Mouse (Mus musculus) midbrain, embryonic 15.5 days (tissue): ENCODE results near the gene Nosip. TPM values are rescaled to one million over a fixed set of nuclear protein-coding genes. Genes with fewer than 3 reads are reported as not detected.

Experiments
- ATAC-seq: fragments of 200-750 bp; cut with Nextera tagmentation; replicated peaks from 2 replicates; pipeline ENCODE4 v1.8.0; 2017; ENCODE audit warnings: moderate TSS enrichment
- H3K27ac ChIP-seq: fragments of 300-500 bp; sonication (generic); 2 replicates; pipeline ENCODE4 v1.5.1; 2015; ENCODE audit warnings: mild to moderate bottlenecking, inconsistent platforms
- H3K27me3 ChIP-seq: fragments of 300-500 bp; sonication (generic); replicated peaks from 2 replicates; pipeline ENCODE4 v1.6.1; 2015; ENCODE audit warnings: inconsistent platforms
- H3K36me3 ChIP-seq: fragments of 300-500 bp; sonication (generic); replicated peaks from 2 replicates; pipeline ENCODE4 v1.6.1; 2015; ENCODE audit warnings: inconsistent platforms
- H3K4me1 ChIP-seq: fragments of 300-500 bp; sonication (generic); 2 replicates; pipeline ENCODE4 v1.6.1; 2015; ENCODE audit warnings: inconsistent platforms
- H3K4me2 ChIP-seq: fragments of 300-500 bp; sonication (generic); 2 replicates; pipeline ENCODE4 v1.6.1; 2015; ENCODE audit warnings: inconsistent platforms, mild to moderate bottlenecking, moderate library complexity
- H3K4me3 ChIP-seq: fragments of 300-500 bp; sonication (generic); 2 replicates; pipeline ENCODE4 v1.5.1; 2015; ENCODE audit warnings: mild to moderate bottlenecking, inconsistent platforms
- H3K9ac ChIP-seq: fragments of 300-500 bp; sonication (generic); 2 replicates; pipeline ENCODE4 v1.6.1; 2015; ENCODE audit warnings: mild to moderate bottlenecking, inconsistent platforms
- H3K9me3 ChIP-seq: fragments of 300-500 bp; sonication (generic); 2 replicates; pipeline ENCODE4 v1.6.1; 2016; ENCODE audit warnings: inconsistent platforms
- WGBS: fragments of 180-500 bp; shearing (Covaris S2); methylation state at CpG from one replicate; pipeline ENCODE4 v1.1.7; 2015; ENCODE audit warnings: mixed read lengths; 5-methylcytosine and 5-hydroxymethylcytosine counted together
- polyA plus RNA-seq: library from polyadenylated mRNA; unstranded; fragments of >200 nt; fragmentation: Nextera tagmentation; extraction: Ambion mirVana; gene quantifications from 2 replicates; pipeline ENCODE4 v1.2.1, GENCODE M21; 2015

Nosip gene
- polyA plus RNA-seq, 1 experiment from 2014 or later: 67.2 TPM

DNA sequence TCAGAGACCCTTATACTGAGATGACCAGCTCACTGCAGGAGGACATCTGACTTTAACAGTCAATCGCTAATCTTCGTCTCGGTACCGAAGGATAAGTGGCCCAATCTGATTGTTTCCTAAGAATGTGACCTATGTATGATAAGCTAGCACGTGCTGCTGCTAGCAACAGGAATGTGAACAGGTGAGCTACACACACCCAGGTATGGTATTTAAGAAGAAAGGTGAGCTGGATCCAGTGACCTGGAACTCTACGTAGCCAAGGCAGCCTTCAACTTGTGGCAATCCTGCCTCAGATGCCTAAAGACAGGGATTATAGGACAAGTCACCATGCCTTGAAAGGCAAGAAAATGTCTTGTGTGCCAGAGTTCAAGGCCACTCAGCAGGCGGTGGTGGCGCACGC, 23.8 kb upstream of the Nosip start:
- Histone ChIP-seq H3K9ac (no peak overlapping the region), H3K27me3 (no peaks in the 10 kb centered on the region), H3K9me3 (no peaks in the 10 kb centered on the region), H3K4me2 (no peak overlapping the region), H3K4me1 (no peaks in the 10 kb centered on the region), H3K27ac (no peak overlapping the region), H3K4me3 (no peak overlapping the region), H3K36me3 (peaks cover 86% of the 10 kb centered on the region)
- no peak for ATAC-seq
- WGBS: 97% methylated on average over 9 of the region's 9 CpGs

DNA sequence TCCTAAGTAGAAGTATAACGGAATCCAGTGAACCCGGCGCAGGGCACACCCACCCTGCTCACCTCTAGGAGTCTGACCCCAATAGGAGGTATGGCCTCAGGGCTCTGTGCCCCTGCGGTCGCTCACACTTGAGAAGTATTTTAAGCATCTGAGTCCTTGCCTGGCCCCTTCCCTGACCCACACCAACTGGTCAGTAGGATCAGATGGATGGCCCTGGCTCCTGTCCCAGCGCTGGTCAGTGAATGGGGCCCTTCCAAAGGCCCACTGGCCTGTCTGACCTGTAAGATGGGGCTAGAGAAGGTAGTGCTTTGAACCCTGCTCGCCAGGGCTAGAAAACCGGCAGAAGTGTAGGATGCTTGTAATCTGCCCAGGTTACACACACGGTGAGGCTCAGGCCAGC, 21.4 kb upstream of the Nosip start:
- Histone ChIP-seq H3K27ac (no peak overlapping the region), H3K27me3 (no peaks in the 10 kb centered on the region), H3K9me3 (no peaks in the 10 kb centered on the region), H3K4me1 (no peaks in the 10 kb centered on the region), H3K36me3 (peaks cover 80% of the 10 kb centered on the region), H3K4me2 (no peak overlapping the region), H3K4me3 (no peak overlapping the region), H3K9ac (no peak overlapping the region)
- WGBS: 94% methylated on average over 9 of the region's 9 CpGs
- ATAC-seq: no peak; the same call in 1 of the 2 replicates

DNA sequence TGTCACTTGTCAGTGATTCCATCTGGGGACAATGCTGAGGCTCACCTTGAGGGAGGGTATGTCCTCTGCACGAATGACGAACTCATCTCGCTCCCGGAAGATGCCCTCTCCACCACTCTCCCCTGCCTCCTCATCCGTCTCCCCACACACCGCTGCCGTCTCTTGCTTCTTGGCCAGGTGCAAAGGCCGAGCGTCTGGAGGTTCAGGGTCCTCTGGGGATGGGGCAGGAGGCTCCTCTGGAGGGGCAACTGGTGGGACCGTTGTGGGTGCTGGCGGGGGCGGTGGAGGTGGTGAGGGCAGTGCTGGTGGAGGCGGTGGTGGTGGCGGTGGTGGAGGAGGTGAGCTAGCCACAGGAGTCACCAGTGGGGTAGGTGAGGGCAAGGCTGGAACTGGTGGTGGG, 18.9 kb upstream of the Nosip start:
- Histone ChIP-seq H3K4me3 (no peak overlapping the region), H3K27ac (no peak overlapping the region), H3K4me1 (no peaks in the 10 kb centered on the region), H3K27me3 (no peaks in the 10 kb centered on the region), H3K9ac (no peak overlapping the region), H3K4me2 (no peak overlapping the region), H3K36me3 (peaks cover 78% of the 10 kb centered on the region), H3K9me3 (no peaks in the 10 kb centered on the region)
- 96% methylated on average over 14 of the region's 14 CpGs for WGBS
- ATAC-seq: no peak

DNA sequence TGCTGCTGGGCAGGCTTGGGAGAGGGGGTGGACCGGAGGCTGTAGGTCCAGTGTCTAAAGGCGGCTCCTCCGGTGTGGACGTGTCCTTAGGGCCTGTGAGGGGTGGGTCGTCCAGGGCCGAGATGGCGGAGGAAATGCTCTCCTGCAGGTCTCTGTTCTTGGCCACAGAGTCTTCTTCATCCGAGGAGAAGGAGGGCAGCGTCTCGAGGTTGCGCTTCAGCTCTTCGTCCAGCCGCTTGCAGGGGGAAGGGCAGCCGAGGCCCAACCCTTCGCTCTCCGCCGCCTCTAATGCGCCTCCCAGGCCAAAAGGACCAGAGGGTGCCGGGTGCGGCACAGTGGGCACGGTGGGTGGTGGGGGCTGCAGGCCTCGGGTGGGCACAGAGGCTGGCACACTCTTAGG, 16.5 kb upstream of the Nosip start:
- Histone ChIP-seq H3K27ac (no peak overlapping the region), H3K9ac (no peak overlapping the region), H3K4me3 (no peak overlapping the region), H3K27me3 (no peaks in the 10 kb centered on the region), H3K36me3 (peaks cover 76% of the 10 kb centered on the region), H3K9me3 (no peaks in the 10 kb centered on the region), H3K4me1 (peaks cover 13% of the 10 kb centered on the region; the same call in 1 of the 2 replicates), H3K4me2 (no peak overlapping the region)
- no peak for ATAC-seq
- WGBS: 93% methylated on average over 22 of the region's 22 CpGs

DNA sequence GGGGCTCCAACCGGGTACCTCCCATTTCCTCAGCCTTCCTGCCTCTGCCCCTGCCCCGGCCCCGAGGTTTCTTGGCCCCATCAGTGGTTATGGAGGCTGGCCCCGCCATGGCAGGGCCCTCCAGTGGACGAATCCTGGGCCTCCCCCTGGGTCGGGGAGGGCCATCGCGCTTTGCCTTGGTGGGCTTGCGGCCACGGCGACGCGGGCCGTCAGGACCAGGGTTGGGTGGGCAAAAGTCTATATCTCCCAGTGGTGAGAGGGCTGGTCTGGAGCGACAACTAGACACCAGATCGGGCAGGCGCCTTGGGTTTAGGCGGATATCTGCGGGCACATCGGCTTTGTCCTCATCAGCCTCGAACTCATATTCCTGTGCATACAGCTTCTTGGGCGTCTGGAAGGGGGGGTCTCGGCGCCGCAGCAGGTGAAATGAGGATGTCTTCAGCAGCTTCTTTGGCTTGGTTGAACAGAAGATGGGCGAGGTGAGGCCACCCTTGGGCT, 15.3 kb upstream of the Nosip start:
- no peaks in the 10 kb centered on the region for H3K9me3 ChIP-seq
- H3K9ac ChIP-seq: no peak overlapping the region
- peaks cover 25% of the 10 kb centered on the region for H3K4me1 ChIP-seq
- no peaks in the 10 kb centered on the region for H3K27me3 ChIP-seq
- H3K36me3 ChIP-seq: peaks cover 66% of the 10 kb centered on the region
- no peak for ATAC-seq
- no peak overlapping the region for H3K4me2 ChIP-seq
- no peak overlapping the region for H3K4me3 ChIP-seq
- no peak overlapping the region for H3K27ac ChIP-seq
- 95% methylated on average over 26 of the region's 26 CpGs for WGBS

DNA sequence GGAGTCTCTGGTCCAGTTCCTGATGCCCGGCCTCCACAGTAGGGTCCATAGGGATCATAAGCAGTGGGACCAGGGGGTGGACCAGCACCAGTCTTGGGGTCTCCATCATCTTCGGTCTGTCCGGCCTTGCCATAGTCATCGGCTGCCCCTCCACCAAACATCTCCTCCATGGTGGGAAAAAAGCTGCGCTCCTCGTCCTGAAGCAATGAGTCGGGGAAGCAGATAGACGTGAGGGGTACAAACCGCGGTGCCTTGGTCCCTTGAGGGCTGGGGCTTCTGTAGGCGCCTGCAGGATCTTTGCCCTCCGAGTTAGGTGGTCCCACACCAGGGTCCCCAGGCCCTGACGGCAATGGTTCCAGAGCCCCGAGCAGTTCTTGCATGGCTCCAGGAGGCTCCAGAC, 14.7 kb upstream of the Nosip start:
- H3K4me2 ChIP-seq: no peak overlapping the region
- H3K4me1 ChIP-seq: peaks cover 26% of the 10 kb centered on the region
- H3K27ac ChIP-seq: no peak overlapping the region
- H3K4me3 ChIP-seq: no peak overlapping the region
- peaks cover 61% of the 10 kb centered on the region for H3K36me3 ChIP-seq
- no peaks in the 10 kb centered on the region for H3K9me3 ChIP-seq
- WGBS: 95% methylated on average over 14 of the region's 14 CpGs
- H3K9ac ChIP-seq: no peak overlapping the region
- H3K27me3 ChIP-seq: no peaks in the 10 kb centered on the region
- no peak for ATAC-seq

DNA sequence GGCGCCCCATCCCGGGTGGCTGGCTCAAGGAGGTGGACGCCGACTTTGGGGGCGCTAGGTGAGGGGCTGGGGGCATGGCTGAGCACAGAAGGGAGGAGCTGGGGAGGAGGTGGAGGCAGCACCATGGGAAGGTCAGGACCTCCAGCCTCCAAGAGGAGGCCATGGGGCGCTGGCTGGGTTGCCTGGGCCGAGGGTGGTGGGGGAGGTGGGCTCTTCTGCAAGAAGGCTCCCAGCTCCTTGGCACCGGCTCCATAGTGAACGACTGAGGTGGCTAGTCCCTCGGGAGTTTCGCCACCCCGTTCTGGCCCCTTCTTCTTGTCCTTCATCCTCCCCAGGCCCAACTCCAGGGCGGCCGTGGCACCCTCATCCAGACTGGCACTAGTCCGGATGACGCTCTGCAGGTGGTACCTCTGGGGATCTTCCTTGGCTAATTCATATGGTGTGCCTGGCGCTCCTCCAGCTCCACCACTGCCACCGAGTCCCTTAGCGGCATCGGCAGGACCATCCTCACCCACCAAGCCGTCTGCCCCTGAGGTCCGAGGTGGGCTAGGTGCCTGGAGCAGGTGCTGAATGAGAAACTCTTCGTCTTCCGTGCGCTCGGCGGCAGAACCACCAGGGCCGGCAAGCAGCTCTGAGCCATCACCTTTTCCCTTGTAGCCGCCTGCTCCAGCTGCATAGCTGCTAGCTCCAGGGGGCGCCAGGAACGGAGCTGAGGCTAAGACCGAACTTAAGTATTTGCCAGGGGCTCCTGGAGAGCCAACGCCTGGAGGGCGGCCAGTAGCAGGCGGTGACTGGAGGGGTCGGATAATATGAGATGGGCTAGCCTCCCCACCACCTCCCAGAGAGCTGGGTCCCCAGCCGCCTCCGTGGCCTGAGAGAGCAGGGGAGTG, 14.0 kb upstream of the Nosip start:
- Histone ChIP-seq H3K9me3 (no peaks in the 10 kb centered on the region), H3K36me3 (peaks cover 53% of the 10 kb centered on the region), H3K27me3 (no peaks in the 10 kb centered on the region), H3K4me2 (no peak overlapping the region), H3K4me3 (no peak overlapping the region), H3K4me1 (peaks cover 26% of the 10 kb centered on the region), H3K9ac (no peak overlapping the region), H3K27ac (no peak overlapping the region)
- no peak for ATAC-seq
- 91% methylated on average over 37 of the region's 38 CpGs for WGBS

DNA sequence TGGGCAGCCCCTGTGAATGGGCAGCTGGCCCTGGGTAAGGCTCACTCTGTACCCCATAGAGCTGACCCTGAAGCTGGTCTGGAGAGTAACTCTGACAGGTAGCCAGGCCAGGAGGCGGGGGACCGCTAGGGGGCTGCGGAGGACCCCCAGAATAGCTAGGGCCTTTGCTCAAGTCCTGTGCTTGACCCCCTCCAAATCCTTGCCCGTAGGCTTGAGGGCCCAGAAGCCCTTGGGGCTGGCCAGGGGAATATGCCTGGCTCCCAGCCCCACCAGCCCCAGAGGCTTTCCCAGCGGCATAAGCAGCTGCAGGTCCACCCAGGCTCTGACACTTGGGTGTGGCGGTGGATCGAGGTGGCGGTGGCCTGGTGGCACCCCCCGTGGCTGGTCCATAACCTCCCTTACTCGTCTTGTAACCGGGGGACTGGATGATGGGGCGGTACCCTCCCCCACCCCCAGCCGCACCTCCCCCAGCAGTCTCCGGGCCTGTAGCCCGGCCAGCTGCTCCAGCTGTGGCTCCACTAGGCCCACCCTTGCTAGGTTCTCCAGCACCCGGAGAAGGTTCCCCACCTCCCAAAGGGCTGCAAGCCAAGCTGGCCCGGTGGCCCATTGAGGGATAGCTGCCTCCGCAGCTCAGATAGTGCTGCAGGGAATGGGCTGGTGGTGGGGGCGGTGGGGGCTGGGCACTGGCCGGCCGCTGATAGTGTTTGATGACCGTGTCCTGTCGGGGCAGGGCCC, 13.1 kb upstream of the Nosip start:
- WGBS: 93% methylated on average over 23 of the region's 23 CpGs
- peaks cover 47% of the 10 kb centered on the region for H3K36me3 ChIP-seq
- no peak overlapping the region for H3K9ac ChIP-seq
- peaks cover 31% of the 10 kb centered on the region for H3K4me1 ChIP-seq
- H3K4me3 ChIP-seq: no peak overlapping the region
- no peak for ATAC-seq
- no peaks in the 10 kb centered on the region for H3K27me3 ChIP-seq
- no peak overlapping the region for H3K4me2 ChIP-seq
- H3K27ac ChIP-seq: no peak overlapping the region
- no peaks in the 10 kb centered on the region for H3K9me3 ChIP-seq

DNA sequence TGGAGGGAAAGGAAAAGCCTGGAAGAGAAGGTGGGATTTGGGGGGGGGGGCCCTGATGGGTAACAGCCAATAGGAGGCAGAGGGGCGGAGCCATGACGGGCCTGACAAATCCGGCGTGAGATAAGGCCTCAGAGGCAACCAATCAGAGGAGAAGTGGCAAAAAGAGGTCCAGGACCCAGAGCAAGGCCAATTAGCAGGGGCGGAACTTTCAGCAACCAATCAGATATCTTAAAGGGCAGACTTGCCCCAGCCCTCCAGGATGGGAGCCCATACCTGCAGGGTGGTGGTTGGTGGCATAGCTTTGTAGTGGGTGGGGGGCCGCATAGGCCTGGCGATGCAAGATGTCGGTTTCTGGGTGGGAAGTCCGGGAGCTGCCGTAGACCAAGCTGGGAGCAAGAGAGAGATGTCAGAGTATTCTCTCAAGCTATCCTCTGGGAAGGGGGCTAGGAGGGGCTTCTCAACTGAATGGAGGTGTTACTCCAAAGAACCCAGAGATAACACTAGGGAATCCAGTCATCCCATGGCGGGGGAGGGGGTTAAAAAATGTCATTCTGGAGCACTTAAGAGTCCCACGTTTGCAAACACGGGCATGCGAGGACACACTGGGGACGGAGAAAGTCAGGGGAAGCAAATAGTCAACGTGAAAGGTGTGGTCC, 11.2 kb upstream of the Nosip start:
- 1% methylated on average over 16 of the region's 16 CpGs for WGBS

DNA sequence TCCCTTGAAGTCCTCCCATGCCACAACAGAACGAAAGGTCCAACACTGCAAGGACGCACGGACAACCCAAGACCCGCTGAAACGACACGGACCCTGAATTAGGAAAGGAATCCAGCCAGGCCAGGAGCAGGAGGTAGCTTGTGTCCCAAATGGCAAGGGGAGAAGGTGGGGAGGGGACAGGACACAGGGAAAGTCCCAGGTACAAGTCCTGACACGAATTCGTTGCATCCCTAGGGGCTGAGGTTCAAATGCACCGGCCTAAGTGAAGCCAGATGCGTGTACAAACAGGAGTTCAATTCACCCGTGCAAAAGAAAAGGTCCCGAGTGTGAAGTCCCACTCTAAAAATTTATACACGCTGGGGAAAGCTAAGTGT, 10.6 kb upstream of the Nosip start:
- H3K4me2 ChIP-seq: peak overlapping the region; percentile 95
- H3K27me3 ChIP-seq: no peaks in the 10 kb centered on the region
- peak overlapping the region; percentile 81 for H3K9ac ChIP-seq
- peaks cover 26% of the 10 kb centered on the region for H3K36me3 ChIP-seq
- ATAC-seq: no peak
- H3K4me3 ChIP-seq: peak overlapping the region; percentile 67
- peaks cover 31% of the 10 kb centered on the region for H3K4me1 ChIP-seq
- H3K27ac ChIP-seq: peak overlapping the region; percentile 99
- H3K9me3 ChIP-seq: no peaks in the 10 kb centered on the region
- 3% methylated on average over 13 of the region's 13 CpGs for WGBS

More for the DNA sequence above, 11.2 kb upstream of the Nosip start:
- Histone ChIP-seq H3K4me3 (peak overlapping the region; percentile 67), H3K4me2 (peak overlapping the region; percentile 95), H3K36me3 (peaks cover 32% of the 10 kb centered on the region), H3K27me3 (no peaks in the 10 kb centered on the region), H3K4me1 (peaks cover 31% of the 10 kb centered on the region), H3K27ac (peak overlapping the region; percentile 99), H3K9ac (peak overlapping the region; percentile 81), H3K9me3 (no peaks in the 10 kb centered on the region)
- ATAC-seq: peak; percentile 60

DNA sequence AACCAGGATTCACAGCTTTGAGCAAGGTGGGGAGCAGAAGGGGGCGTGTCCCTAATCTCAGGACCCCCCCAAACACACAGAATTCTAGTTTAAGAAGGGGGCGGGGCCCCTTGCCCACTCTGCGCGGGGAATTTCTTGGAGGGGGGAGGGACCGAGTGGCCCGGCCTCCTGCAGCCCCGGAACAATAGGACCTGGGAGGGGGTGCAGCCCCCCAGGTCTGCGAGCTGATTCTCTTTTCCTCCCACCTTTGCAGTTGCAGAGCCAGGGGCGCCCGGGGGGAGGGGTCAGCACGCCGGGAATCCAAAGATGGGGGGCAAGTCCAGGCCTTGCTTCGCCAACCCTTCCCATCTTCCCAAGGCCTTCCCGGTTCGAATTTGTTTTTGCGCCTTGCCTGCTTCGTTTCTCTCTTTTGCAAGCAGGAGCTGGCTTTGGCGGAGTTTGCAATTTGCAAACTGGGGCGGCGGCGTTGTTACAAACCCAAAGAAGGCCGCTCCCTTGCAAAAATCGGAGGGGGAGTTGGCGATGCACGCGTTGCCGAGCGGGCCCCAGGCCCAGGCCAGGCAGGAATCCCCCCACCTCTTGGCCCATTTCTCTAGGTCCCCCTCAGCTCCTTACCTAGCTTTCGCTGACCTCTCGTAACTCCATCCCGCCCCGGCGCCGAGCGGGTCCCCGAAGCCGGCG, 9.9 kb upstream of the Nosip start:
- Histone ChIP-seq H3K4me1 (peaks cover 31% of the 10 kb centered on the region), H3K4me2 (peak overlapping the region; percentile 95), H3K9ac (peak overlapping the region; percentile 81), H3K27ac (peak overlapping the region; percentile 99), H3K36me3 (peaks cover 19% of the 10 kb centered on the region), H3K27me3 (no peaks in the 10 kb centered on the region), H3K4me3 (peak overlapping the region; percentile 67), H3K9me3 (no peaks in the 10 kb centered on the region)
- WGBS: under 1% methylated on average over 30 of the region's 38 CpGs
- no peak for ATAC-seq

DNA sequence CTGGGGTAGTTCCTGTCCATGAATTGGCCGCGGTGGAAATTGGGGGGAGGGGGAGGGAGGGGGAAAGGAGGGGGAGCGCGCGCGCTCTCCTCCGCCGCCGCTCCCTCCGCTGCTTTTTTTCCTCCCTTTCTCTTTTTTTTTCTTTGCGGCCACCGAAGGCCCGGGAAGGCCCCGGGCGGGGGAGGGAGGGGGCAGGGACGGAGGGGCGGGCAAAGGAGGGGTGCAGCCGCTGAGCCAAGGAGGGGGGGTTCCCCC, 9.4 kb upstream of the Nosip start, which contains the start of gene Prr12:
Gene Prr12 (minus strand): TSS at position 20 of the 255 bp plus-strand sequence.
- peak within 1 kb of the TSS; percentile 95 for H3K4me2 ChIP-seq
- H3K9me3 ChIP-seq: no peaks in the 10 kb centered on the region
- no peaks in the 10 kb centered on the region for H3K27me3 ChIP-seq
- peak within 1 kb of the TSS; percentile 81 for H3K9ac ChIP-seq
- H3K36me3 ChIP-seq: peaks cover 16% of the 10 kb centered on the region
- H3K27ac ChIP-seq: peak within 1 kb of the TSS; percentile 99
- ATAC-seq: no peak
- H3K4me3 ChIP-seq: peak within 1 kb of the TSS; percentile 67
- WGBS: 0% methylated on average over 3 of the region's 18 CpGs
- peaks cover 31% of the 10 kb centered on the region for H3K4me1 ChIP-seq
